Mouse (Mus musculus) testis, adult 2 months (tissue): Measurements from ENCODE around the gene Olfr924.

Experiments
- CTCF ChIP-seq: fragments of 200-500 bp; IDR thresholded peaks from 2 replicates; pipeline ENCODE4 v1.5.1; 2012; ENCODE audit warnings: low read depth, mild to moderate bottlenecking, inconsistent platforms, low read length, moderate library complexity; ENCODE audit not compliant: control insufficient read depth, insufficient read depth, insufficient replicate concordance
- POLR2A ChIP-seq: fragments of 200-500 bp; IDR thresholded peaks from 2 replicates; pipeline ENCODE4 v1.6.1; 2012; ENCODE audit warnings: low read depth, mild to moderate bottlenecking, inconsistent platforms, low read length, moderate library complexity; ENCODE audit not compliant: control insufficient read depth

GRCm38 (mm10) chr9:38844149-38844548 lies at the start of gene Olfr924:
- no peak for TF ChIP-seq CTCF
- no peak for TF ChIP-seq POLR2A
